Comparison of ENCODE assay signal across 8 mouse cellular contexts in genomic region chr16:92300649-92301411, GRCm38 (mm10). TPM values are rescaled to one million over a fixed set of nuclear protein-coding genes. Genes with fewer than 3 reads are reported as not detected.
DNase-seq lines count a peak whose midpoint lies in the region; ATAC-seq lines count a peak whose summit lies in the region.

Smim11 (plus strand) TSS chr16:92301286.

- H3K36me3 ChIP-seq in hindbrain, embryonic 11.5 days (ENCODE audit: control insufficient read depth, insufficient read depth, low read length), result no peaks in the 10 kb centered on the region

- peak; percentile 91 for DNase-seq in Muller cell, postnatal 12 days (ENCODE audit: inconsistent ontology term)
- DNase-seq in cerebellum, adult 9-11 months, result peak; percentile 97
- peak; percentile 96 to 98 for DNase-seq in frontal cortex, adult 2 months (ENCODE audit: extremely low spot score in 1 of 2, low spot score in 1 of 2)
- DNase-seq in hindbrain, embryonic 11.5 days (ENCODE audit: low spot score), result peak; percentile 99
- DNase-seq in layer of hippocampus, postnatal 10 days (ENCODE audit: low spot score in 2 of 2), result peak; percentile 92 to 93
- peak; percentile 97 for DNase-seq in lung, postnatal 10 days
- peak; percentile 90 for DNase-seq in ovary, postnatal 36 days (ENCODE audit: low spot score)
- DNase-seq in thymus, postnatal 25 days, result peak; percentile 92

- ATAC-seq in hindbrain, embryonic 11.5 days (ENCODE audit: low FRiP score), result peak; percentile 94

- peak within 1 kb of the TSS; percentile 60 for H3K4me3 ChIP-seq in hindbrain, embryonic 11.5 days (ENCODE audit: low read depth, low read length)

- peak within 1 kb of the TSS; percentile 83 for H3K9ac ChIP-seq in hindbrain, embryonic 11.5 days (ENCODE audit: low read depth, low read length)

- H3K27me3 ChIP-seq in hindbrain, embryonic 11.5 days (ENCODE audit: control insufficient read depth, insufficient read depth, low read length), result no peaks in the 10 kb centered on the region

- H3K9me3 ChIP-seq in hindbrain, embryonic 11.5 days (ENCODE audit: control insufficient read depth, low read length), result no peaks in the 10 kb centered on the region

- H3K27ac ChIP-seq in hindbrain, embryonic 11.5 days (ENCODE audit: low read depth, low read length), result peak within 1 kb of the TSS; percentile 56; the same call in 1 of the 2 replicates

- WGBS in hindbrain, embryonic 11.5 days, result 10% methylated on average over 32 of the region's 32 CpGs

- H3K4me1 ChIP-seq in hindbrain, embryonic 11.5 days (replicated peaks; ENCODE audit: control insufficient read depth, insufficient read depth, low read length), result no peaks in the 10 kb centered on the region

- H3K4me2 ChIP-seq in hindbrain, embryonic 11.5 days (replicated peaks; ENCODE audit: low read depth, low read length), result peak within 1 kb of the TSS; percentile 72

RNA-seq across cellular contexts. Expression of gene Smim11, which starts in this region (rescaled TPM):
- 33.7 and 35.8 TPM in 2 replicates for polyA plus RNA-seq in frontal cortex, adult 2 months (2012; rRNA removed)
- polyA plus RNA-seq in hindbrain, embryonic 11.5 days (2014; fragmentation: Nextera tagmentation; extraction: Ambion mirVana), result 112 and 121 TPM in 2 replicates
- total RNA-seq in layer of hippocampus, postnatal 10 days (2021), result 10 to 100 TPM; 20.4 to 22.9 TPM

Comparison
In these comparisons a context has a peak if more than half of its experiments do, and no peak if none do; other contexts are left out.
1. Peak in every context shown above with its lines: DNase-seq, ATAC-seq, H3K4me3 ChIP-seq and H3K27ac ChIP-seq.